Mouse (Mus musculus) CH12.LX (cell line): ENCODE data around the gene Nono.

Experiments used
- CTCF ChIP-seq, 2 experiments: IDR thresholded peaks in 1 of 2; conservative IDR thresholded peaks in 1 of 2; 2 replicates each; pipeline ENCODE4 v1.5.1; 2011 to 2012; ENCODE audit warnings: low read depth in 2 of 2, low read length in 2 of 2, improper control_type of control experiment in 1 of 2, inconsistent platforms in 1 of 2, mild to moderate bottlenecking in 1 of 2, moderate library complexity in 1 of 2
- POLR2A ChIP-seq: IDR thresholded peaks from 2 replicates; pipeline ENCODE4 v1.6.1; 2011; ENCODE audit warnings: low read depth, mild to moderate bottlenecking, improper control_type of control experiment, low read length

DNA sequence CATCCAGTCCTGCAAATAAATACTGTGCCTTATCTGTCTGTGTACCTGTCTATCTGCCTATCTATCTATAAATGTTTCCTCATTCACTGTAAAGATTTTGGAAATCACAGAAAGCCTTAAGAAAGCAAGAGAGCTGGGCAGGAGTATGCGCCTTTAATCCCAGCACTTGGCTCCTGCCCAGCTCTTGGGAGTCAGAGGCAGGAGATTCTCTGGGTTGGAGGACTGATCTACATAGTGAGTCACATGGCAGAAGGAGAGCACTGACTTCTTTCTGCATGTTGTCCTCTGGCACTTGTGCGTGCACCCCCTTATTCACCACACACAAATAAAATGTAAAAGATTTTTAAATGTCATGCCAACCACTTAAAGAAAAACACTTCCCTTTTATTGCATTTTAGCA is 5.7 kb upstream of the Nono start:
- TF ChIP-seq CTCF (conservative IDR thresholded peaks at IDR 0.05 in 1 of 2, IDR thresholded peaks at IDR 0.05 in 1 of 2; ENCODE audit: low read depth in 2 of 2, low read length in 2 of 2) (no peak), POLR2A (no peak)
